Mouse (Mus musculus): ENCODE data around the gene Itpk1. TPM values are rescaled to one million over a fixed set of nuclear protein-coding genes. Genes with fewer than 3 reads are reported as not detected.

Gene Itpk1
- polyA plus RNA-seq, 1 experiment from 2014 or later = 4.3 TPM

DNA sequence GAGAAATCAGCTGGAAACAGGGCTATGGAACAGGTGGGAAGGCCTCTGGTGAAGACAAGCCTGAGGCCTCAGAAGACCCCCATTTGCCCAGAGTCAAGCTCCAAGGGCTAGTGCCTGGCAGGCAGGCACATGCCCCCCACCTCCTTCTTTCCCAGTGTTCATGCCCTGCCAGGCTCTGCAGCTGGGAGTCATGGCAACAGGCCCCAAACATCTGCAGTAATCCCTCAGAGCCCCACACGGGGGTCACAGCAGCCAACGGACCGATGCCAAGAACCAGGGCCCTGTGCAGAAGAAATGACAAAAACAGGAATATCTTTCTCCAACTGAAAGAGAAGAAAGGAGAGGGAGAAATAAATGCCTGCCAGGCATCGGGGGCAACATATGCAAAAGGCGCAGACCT lies 20.8 kb downstream of the Itpk1 start:
- Histone ChIP-seq H3K4me1 (peaks cover 34% of the 10 kb centered on the region), H3K9me3 (replicated peaks) (no peaks in the 10 kb centered on the region), H3K27me3 (replicated peaks) (no peaks in the 10 kb centered on the region), H3K9ac (no peak overlapping the region), H3K36me3 (no peaks in the 10 kb centered on the region), H3K4me3 (no peak overlapping the region), H3K4me2 (no peak overlapping the region), H3K27ac (no peak overlapping the region)
- ATAC-seq = no peak
- WGBS (ENCODE audit: insufficient replicate concordance) = 77% methylated on average over 5 of the region's 5 CpGs

- no peak overlapping the region for H3K27ac ChIP-seq
- H3K9me3 ChIP-seq (replicated peaks) = no peaks in the 10 kb centered on the region
- WGBS (ENCODE audit: insufficient replicate concordance) = 72% methylated on average over 6 of the region's 6 CpGs
- no peak overlapping the region for H3K4me2 ChIP-seq
- H3K36me3 ChIP-seq = no peaks in the 10 kb centered on the region
- ATAC-seq = no peak
- no peak overlapping the region for H3K9ac ChIP-seq
- peaks cover 34% of the 10 kb centered on the region for H3K4me1 ChIP-seq
- no peak overlapping the region for H3K4me3 ChIP-seq
- no peaks in the 10 kb centered on the region for H3K27me3 ChIP-seq (replicated peaks)
These were observed 21.3 kb downstream of the Itpk1 start for GRCm38 (mm10) chr12:102683438-102683837.

DNA sequence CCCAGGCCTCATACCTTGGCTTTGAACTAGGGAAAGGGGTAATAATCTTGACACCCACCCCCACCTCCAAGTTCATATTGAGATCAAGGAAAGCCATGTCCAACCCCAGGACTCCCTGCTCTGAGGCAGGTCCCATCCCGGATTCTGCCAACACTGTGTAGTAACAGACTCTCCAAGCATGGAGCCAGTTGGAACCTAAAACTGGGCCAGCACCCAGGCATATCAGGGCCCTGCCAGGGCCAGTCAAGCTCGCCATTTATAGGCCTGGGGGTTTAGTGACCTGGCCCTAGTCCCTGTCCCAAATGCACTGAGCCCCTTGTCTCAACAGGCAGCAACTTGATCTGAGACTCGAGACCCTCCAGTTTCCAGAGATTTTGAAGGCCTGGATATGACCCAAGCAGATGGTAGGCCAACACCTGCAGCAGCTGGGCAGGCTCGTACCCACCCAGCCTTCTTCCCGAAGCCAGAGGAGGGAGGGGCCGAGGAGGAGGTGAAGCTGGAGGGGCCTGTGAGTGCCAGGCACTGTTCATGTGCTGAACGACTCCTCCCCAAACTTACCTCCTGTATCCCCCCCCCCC lies 21.9 kb downstream of the Itpk1 start:
- ATAC-seq = no peak
- Histone ChIP-seq H3K4me3 (no peak overlapping the region), H3K9me3 (replicated peaks) (no peaks in the 10 kb centered on the region), H3K4me2 (no peak overlapping the region), H3K4me1 (peaks cover 34% of the 10 kb centered on the region), H3K27ac (no peak overlapping the region), H3K36me3 (no peaks in the 10 kb centered on the region), H3K9ac (no peak overlapping the region), H3K27me3 (replicated peaks) (no peaks in the 10 kb centered on the region)
- 74% methylated on average over 7 of the region's 7 CpGs for WGBS (ENCODE audit: insufficient replicate concordance)

- Histone ChIP-seq H3K9me3 (replicated peaks) (no peaks in the 10 kb centered on the region), H3K9ac (no peak overlapping the region), H3K4me3 (no peak overlapping the region), H3K4me1 (peaks cover 34% of the 10 kb centered on the region), H3K27me3 (replicated peaks) (no peaks in the 10 kb centered on the region), H3K27ac (no peak overlapping the region), H3K36me3 (no peaks in the 10 kb centered on the region), H3K4me2 (no peak overlapping the region)
- WGBS (ENCODE audit: insufficient replicate concordance) = 68% methylated on average over 5 of the region's 5 CpGs
- no peak for ATAC-seq
These were observed 22.6 kb downstream of the Itpk1 start for GRCm38 (mm10) chr12:102682085-102682484.

DNA sequence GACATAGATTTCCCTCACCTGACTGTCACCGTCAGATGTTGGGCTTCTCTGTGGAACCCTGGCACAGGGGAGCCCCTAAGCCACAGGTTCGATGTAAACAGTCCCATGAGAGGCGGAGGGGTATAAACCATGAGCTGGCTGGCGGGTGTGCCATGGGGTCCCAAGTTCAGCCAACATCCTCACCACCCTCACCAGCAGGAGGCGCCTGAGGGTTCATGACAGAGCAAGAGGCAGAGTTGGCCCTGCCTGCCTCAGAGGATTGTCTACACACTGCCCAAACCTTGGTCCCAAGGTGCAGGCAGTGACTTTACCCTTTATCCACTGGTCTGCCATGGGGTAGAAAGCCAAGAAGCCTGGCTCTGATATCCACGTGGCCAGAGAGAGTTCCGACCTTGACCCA lies 23.1 kb downstream of the Itpk1 start:
- no peaks in the 10 kb centered on the region for H3K36me3 ChIP-seq
- H3K27ac ChIP-seq = no peak overlapping the region
- no peak for ATAC-seq
- no peaks in the 10 kb centered on the region for H3K9me3 ChIP-seq (replicated peaks)
- H3K4me2 ChIP-seq = no peak overlapping the region
- no peaks in the 10 kb centered on the region for H3K27me3 ChIP-seq (replicated peaks)
- peaks cover 33% of the 10 kb centered on the region for H3K4me1 ChIP-seq
- WGBS (ENCODE audit: insufficient replicate concordance) = 60% methylated on average over 7 of the region's 7 CpGs
- H3K4me3 ChIP-seq = no peak overlapping the region
- no peak overlapping the region for H3K9ac ChIP-seq

DNA sequence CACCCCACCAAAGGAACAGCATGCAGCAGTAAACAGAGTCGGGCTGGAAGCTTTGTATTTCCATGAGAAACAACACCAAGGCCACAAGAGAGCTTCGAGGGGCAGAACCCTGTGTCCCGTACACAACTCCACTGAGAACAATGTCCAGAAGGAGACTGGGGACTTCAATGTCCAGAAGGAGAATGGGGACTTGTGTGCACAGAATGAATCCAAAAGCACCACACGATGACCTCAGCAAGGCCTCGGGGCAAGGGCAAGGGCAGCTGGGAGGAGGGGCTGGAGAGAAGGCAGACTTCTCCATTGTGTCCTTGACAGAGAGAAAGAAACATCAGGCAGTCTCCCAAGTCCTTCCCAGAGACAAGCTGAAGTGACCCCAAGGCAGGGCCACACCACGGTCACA lies 25.9 kb downstream of the Itpk1 start:
- H3K4me2 ChIP-seq = no peak overlapping the region
- H3K36me3 ChIP-seq = peaks cover 5% of the 10 kb centered on the region; the same call in 1 of the 2 replicates
- no peak for ATAC-seq
- no peak overlapping the region for H3K4me3 ChIP-seq
- WGBS (ENCODE audit: insufficient replicate concordance) = 63% methylated on average over 6 of the region's 6 CpGs
- no peaks in the 10 kb centered on the region for H3K27me3 ChIP-seq (replicated peaks)
- no peak overlapping the region for H3K9ac ChIP-seq
- no peak overlapping the region for H3K27ac ChIP-seq
- H3K4me1 ChIP-seq = peaks cover 13% of the 10 kb centered on the region; the same call in 1 of the 2 replicates
- H3K9me3 ChIP-seq (replicated peaks) = no peaks in the 10 kb centered on the region

GRCm38 (mm10) chr12:102677089-102677488 lies 27.6 kb downstream of the Itpk1 start:
- 71% methylated on average over 3 of the region's 3 CpGs for WGBS (ENCODE audit: insufficient replicate concordance)

GRCm38 (mm10) chr12:102674556-102674955 lies 30.2 kb downstream of the Itpk1 start:
- no peak for ATAC-seq
- Histone ChIP-seq H3K27me3 (replicated peaks) (no peaks in the 10 kb centered on the region), H3K9me3 (replicated peaks) (no peaks in the 10 kb centered on the region), H3K36me3 (peaks cover 5% of the 10 kb centered on the region; the same call in 1 of the 2 replicates), H3K4me2 (no peak overlapping the region), H3K9ac (no peak overlapping the region), H3K4me3 (no peak overlapping the region), H3K27ac (no peak overlapping the region), H3K4me1 (no peaks in the 10 kb centered on the region)
- WGBS (ENCODE audit: insufficient replicate concordance) = 73% methylated on average over 10 of the region's 10 CpGs

More at GRCm38 (mm10) chr12:102677089-102677488, 27.6 kb downstream of the Itpk1 start:
- Histone ChIP-seq H3K9ac (no peak overlapping the region), H3K4me1 (peaks cover 11% of the 10 kb centered on the region; the same call in 1 of the 2 replicates), H3K4me3 (no peak overlapping the region), H3K27me3 (replicated peaks) (no peaks in the 10 kb centered on the region), H3K4me2 (no peak overlapping the region), H3K36me3 (peaks cover 5% of the 10 kb centered on the region; the same call in 1 of the 2 replicates), H3K9me3 (replicated peaks) (no peaks in the 10 kb centered on the region), H3K27ac (no peak overlapping the region)
- ATAC-seq = no peak

GRCm38 (mm10) chr12:102674123-102674522 lies 30.6 kb downstream of the Itpk1 start:
- 81% methylated on average over 13 of the region's 13 CpGs for WGBS (ENCODE audit: insufficient replicate concordance)
- H3K27ac ChIP-seq = no peak overlapping the region
- H3K4me2 ChIP-seq = no peak overlapping the region
- no peaks in the 10 kb centered on the region for H3K9me3 ChIP-seq (replicated peaks)
- no peak for ATAC-seq
- no peaks in the 10 kb centered on the region for H3K4me1 ChIP-seq
- peaks cover 5% of the 10 kb centered on the region; the same call in 1 of the 2 replicates for H3K36me3 ChIP-seq
- no peaks in the 10 kb centered on the region for H3K27me3 ChIP-seq (replicated peaks)
- no peak overlapping the region for H3K4me3 ChIP-seq
- no peak overlapping the region for H3K9ac ChIP-seq

GRCm38 (mm10) chr12:102672857-102673839 lies 31.6 kb downstream of the Itpk1 start:
- Histone ChIP-seq H3K9ac (no peak overlapping the region), H3K27me3 (replicated peaks) (no peaks in the 10 kb centered on the region), H3K4me2 (no peak overlapping the region), H3K4me3 (no peak overlapping the region), H3K9me3 (replicated peaks) (no peaks in the 10 kb centered on the region), H3K36me3 (peaks cover 5% of the 10 kb centered on the region; the same call in 1 of the 2 replicates), H3K27ac (no peak overlapping the region), H3K4me1 (no peaks in the 10 kb centered on the region)
- no peak for ATAC-seq
- 74% methylated on average over 20 of the region's 20 CpGs for WGBS (ENCODE audit: insufficient replicate concordance)

DNA sequence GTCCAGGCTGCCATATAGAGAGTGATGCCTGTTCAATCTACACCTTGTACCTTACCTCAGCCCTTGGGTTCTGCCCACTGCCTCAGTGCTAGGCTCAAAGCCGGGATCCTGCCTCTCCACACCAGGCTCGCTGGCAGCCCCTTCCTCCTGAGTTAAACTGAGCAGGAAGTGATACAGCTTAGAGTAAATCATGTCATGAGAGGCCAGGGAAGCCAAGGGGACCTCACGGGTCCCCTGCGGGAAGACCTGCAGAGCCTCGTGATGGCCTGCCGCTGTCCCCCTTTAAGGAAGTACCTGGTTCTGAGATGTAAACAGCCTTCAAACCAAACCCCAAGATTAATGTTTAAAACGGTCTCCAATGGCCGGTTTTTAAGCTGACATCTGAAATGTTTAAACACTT lies 32.6 kb downstream of the Itpk1 start:
- H3K4me3 ChIP-seq = no peak overlapping the region
- peaks cover 5% of the 10 kb centered on the region; the same call in 1 of the 2 replicates for H3K36me3 ChIP-seq
- H3K4me2 ChIP-seq = no peak overlapping the region
- ATAC-seq = no peak
- H3K9ac ChIP-seq = no peak overlapping the region
- 54% methylated on average over 8 of the region's 8 CpGs for WGBS (ENCODE audit: insufficient replicate concordance)
- H3K27me3 ChIP-seq (replicated peaks) = no peaks in the 10 kb centered on the region
- no peaks in the 10 kb centered on the region for H3K4me1 ChIP-seq
- H3K9me3 ChIP-seq (replicated peaks) = no peaks in the 10 kb centered on the region
- H3K27ac ChIP-seq = no peak overlapping the region

DNA sequence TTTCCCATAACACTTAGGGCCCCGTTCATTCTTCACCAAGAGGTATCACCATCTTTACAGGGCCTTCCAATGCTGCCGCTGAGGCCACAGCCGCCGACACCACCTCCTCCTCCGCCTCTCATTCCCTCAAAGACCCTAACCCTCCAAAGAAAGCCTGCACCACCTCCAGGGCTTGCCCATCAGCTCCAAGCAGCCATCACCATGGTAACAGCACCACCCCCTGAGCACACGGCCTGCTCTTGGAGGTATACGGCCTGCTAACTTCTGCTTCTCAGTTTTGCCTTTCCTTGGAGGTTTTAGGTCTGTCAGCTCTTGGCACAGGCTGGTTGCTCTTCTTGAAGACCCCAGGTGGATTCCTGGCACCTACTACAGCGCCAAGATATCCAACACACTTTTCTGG lies 33.9 kb downstream of the Itpk1 start:
- no peaks in the 10 kb centered on the region for H3K27me3 ChIP-seq (replicated peaks)
- H3K27ac ChIP-seq = no peak overlapping the region
- no peak overlapping the region for H3K4me3 ChIP-seq
- H3K36me3 ChIP-seq = peaks cover 5% of the 10 kb centered on the region; the same call in 1 of the 2 replicates
- no peak for ATAC-seq
- no peaks in the 10 kb centered on the region for H3K9me3 ChIP-seq (replicated peaks)
- 67% methylated on average over 8 of the region's 8 CpGs for WGBS (ENCODE audit: insufficient replicate concordance)
- H3K4me2 ChIP-seq = no peak overlapping the region
- H3K4me1 ChIP-seq = no peaks in the 10 kb centered on the region
- H3K9ac ChIP-seq = no peak overlapping the region
